Mouse (Mus musculus) ES-E14 (cell line): ENCODE measurements around the gene Chd6.

ENCODE experiments used
- CHD2 ChIP-seq: IDR thresholded peaks from 2 replicates; pipeline ENCODE4 v1.6.1; 2014; ENCODE audit warnings: mild to moderate bottlenecking, low read depth, low read length, inconsistent platforms
- HCFC1 ChIP-seq: IDR thresholded peaks from 2 replicates; pipeline ENCODE4 v1.6.1; 2012; ENCODE audit warnings: low read length, inconsistent platforms, borderline replicate concordance; ENCODE audit not compliant: insufficient read depth
- MAFK ChIP-seq: IDR thresholded peaks from 2 replicates; pipeline ENCODE4 v1.6.1; 2014; ENCODE audit warnings: mild to moderate bottlenecking, low read depth, low read length, inconsistent platforms; ENCODE audit not compliant: insufficient read depth
- ZC3H11A ChIP-seq: IDR thresholded peaks from 2 replicates; pipeline ENCODE4 v1.6.1; 2012; ENCODE audit warnings: low read depth, mild to moderate bottlenecking, inconsistent platforms, low read length, borderline replicate concordance
- ZNF384 ChIP-seq: IDR thresholded peaks from 2 replicates; pipeline ENCODE4 v1.6.1; 2012; ENCODE audit warnings: low read depth, low read length, inconsistent platforms

GRCm38 (mm10) chr2:160916714-160917113 is 192.2 kb downstream of the Chd6 start:
- TF ChIP-seq ZC3H11A (no peak), CHD2 (no peak), HCFC1 (no peak), ZNF384 (no peak), MAFK (no peak)
